Mouse (Mus musculus): ENCODE results near the gene Ccdc30. TPM values are rescaled to one million over a fixed set of nuclear protein-coding genes. Genes with fewer than 3 reads are reported as not detected.

Ccdc30 gene
- polyA plus RNA-seq, 1 experiment: 3.7 TPM

- no peak overlapping the region for H3K27ac ChIP-seq (ENCODE audit: control insufficient read depth, insufficient read depth, low read depth, low read length, poor library complexity)
- TF ChIP-seq POLR2A (IDR thresholded peaks at IDR 0.05; ENCODE audit: borderline replicate concordance, control insufficient read depth, low read depth, low read length): no peak
- no peak for TF ChIP-seq CTCF (IDR thresholded peaks at IDR 0.05; ENCODE audit: control insufficient read depth, insufficient read depth, low read length)
- no peak overlapping the region for H3K4me3 ChIP-seq (replicated peaks; ENCODE audit: control insufficient read depth, low read depth, low read length)
- H3K4me1 ChIP-seq (ENCODE audit: control insufficient read depth, insufficient read depth, low read length): no peaks in the 10 kb centered on the region
- 68% methylated on average over 5 of the region's 5 CpGs for WGBS
Observed at GRCm38 (mm10) chr4:119453128-119453527, 37.8 kb upstream of the Ccdc30 start.

DNA sequence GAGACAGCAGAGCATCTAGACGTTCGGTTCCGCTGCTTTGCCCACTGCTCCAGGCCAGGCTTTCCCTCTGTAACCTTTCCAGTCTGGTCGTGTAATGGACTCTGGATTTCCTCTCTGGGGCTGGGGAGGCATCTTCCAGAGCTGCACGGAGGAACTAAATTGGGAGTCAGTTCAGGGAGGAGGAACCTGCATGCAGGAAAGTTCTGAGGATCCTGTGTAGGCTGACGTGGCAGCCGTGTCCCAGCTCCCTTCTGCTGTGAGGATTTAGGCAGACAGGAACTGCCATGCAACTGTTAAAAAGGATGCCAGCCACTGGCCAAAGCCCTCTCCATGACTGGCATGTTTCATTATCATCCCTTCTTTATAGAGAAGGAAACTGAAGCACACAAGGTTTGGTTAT lies 35.1 kb upstream of the Ccdc30 start:
- TF ChIP-seq POLR2A (IDR thresholded peaks at IDR 0.05; ENCODE audit: borderline replicate concordance, control insufficient read depth, low read depth, low read length): no peak
- TF ChIP-seq CTCF (IDR thresholded peaks at IDR 0.05; ENCODE audit: control insufficient read depth, insufficient read depth, low read length): no peak
- no peak overlapping the region for H3K4me3 ChIP-seq (replicated peaks; ENCODE audit: control insufficient read depth, low read depth, low read length)
- WGBS: 68% methylated on average over 7 of the region's 7 CpGs

DNA sequence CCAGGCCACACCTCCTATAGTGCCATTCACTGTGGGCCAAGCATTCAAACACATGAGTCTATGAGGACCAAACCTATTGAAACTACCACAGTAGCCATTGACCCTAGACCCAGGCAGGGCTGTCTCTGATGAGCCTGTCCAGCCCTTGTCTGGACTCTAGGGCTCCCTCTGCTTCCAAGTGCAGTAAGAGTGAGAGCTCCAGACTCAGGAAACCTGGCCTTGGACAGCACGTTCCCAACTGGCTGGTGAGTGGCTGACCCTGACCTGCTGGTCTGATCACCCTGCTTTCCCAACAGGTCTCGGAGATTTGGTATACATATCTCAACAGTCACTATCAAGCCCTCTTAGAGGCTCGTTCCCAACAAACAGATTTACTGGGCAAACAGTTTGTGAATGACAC lies 32.5 kb upstream of the Ccdc30 start:
- H3K4me3 ChIP-seq (replicated peaks; ENCODE audit: control insufficient read depth, low read depth, low read length): no peak overlapping the region
- no peaks in the 10 kb centered on the region for H3K4me1 ChIP-seq (ENCODE audit: control insufficient read depth, insufficient read depth, low read length)
- no peak overlapping the region for H3K27ac ChIP-seq (ENCODE audit: control insufficient read depth, insufficient read depth, low read depth, low read length, poor library complexity)
- TF ChIP-seq CTCF (IDR thresholded peaks at IDR 0.05; ENCODE audit: control insufficient read depth, insufficient read depth, low read length) (no peak), POLR2A (IDR thresholded peaks at IDR 0.05; ENCODE audit: borderline replicate concordance, control insufficient read depth, low read depth, low read length) (no peak)
- 82% methylated on average over 3 of the region's 3 CpGs for WGBS

More for the DNA sequence above, 35.1 kb upstream of the Ccdc30 start:
- no peak overlapping the region for H3K27ac ChIP-seq (ENCODE audit: control insufficient read depth, insufficient read depth, low read depth, low read length, poor library complexity)
- H3K4me1 ChIP-seq (ENCODE audit: control insufficient read depth, insufficient read depth, low read length): no peaks in the 10 kb centered on the region

DNA sequence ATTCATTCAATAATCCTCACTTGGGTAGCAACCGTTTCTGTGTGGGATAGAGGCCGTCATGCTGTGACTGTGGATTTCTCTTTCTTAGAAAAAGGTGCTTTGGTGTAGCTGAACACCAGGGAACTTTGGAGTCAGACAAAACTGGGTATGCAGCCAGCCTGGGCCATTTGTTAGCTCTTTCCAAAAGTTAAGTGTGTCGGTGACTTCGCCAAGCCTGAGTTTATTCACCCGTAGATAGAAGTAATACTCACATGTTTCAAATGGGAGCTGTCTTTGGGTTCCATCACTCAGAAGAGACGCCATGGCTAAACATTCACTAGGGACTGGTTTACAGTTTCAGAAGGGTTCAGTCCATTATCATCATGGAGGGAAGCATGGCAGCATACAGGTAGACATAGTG lies 31.9 kb upstream of the Ccdc30 start:
- TF ChIP-seq POLR2A (IDR thresholded peaks at IDR 0.05; ENCODE audit: borderline replicate concordance, control insufficient read depth, low read depth, low read length) (no peak), CTCF (IDR thresholded peaks at IDR 0.05; ENCODE audit: control insufficient read depth, insufficient read depth, low read length) (no peak)
- Histone ChIP-seq H3K4me1 (ENCODE audit: control insufficient read depth, insufficient read depth, low read length) (no peaks in the 10 kb centered on the region), H3K27ac (ENCODE audit: control insufficient read depth, insufficient read depth, low read depth, low read length, poor library complexity) (no peak overlapping the region), H3K4me3 (replicated peaks; ENCODE audit: control insufficient read depth, low read depth, low read length) (no peak overlapping the region)
- 87% methylated on average over 6 of the region's 6 CpGs for WGBS

DNA sequence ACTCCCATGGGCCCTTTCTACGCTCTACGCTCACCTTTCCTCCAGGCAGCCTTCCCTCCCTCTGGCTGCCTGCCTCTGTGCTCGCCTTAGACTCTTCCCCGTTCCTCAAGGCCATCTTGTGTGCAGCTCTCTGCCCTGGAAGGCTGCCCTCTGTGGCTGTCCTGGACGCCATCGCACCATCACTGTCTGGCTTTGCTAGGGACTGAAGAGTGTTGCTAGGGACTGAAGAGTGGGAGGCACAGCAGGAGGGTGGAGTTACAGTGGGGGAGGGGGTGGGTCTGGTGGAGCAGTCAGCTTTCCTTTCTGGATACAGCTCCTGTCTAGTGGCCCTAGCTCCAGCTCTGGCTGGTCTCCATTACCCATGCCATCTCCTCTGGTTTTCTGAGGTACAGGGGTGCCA lies 27.2 kb upstream of the Ccdc30 start:
- no peak overlapping the region for H3K4me3 ChIP-seq (replicated peaks; ENCODE audit: control insufficient read depth, low read depth, low read length)
- no peak overlapping the region for H3K27ac ChIP-seq (ENCODE audit: control insufficient read depth, insufficient read depth, low read depth, low read length, poor library complexity)
- H3K4me1 ChIP-seq (ENCODE audit: control insufficient read depth, insufficient read depth, low read length): no peaks in the 10 kb centered on the region
- WGBS: 81% methylated on average over 6 of the region's 6 CpGs
- TF ChIP-seq CTCF (IDR thresholded peaks at IDR 0.05; ENCODE audit: control insufficient read depth, insufficient read depth, low read length) (no peak), POLR2A (IDR thresholded peaks at IDR 0.05; ENCODE audit: borderline replicate concordance, control insufficient read depth, low read depth, low read length) (no peak)

DNA sequence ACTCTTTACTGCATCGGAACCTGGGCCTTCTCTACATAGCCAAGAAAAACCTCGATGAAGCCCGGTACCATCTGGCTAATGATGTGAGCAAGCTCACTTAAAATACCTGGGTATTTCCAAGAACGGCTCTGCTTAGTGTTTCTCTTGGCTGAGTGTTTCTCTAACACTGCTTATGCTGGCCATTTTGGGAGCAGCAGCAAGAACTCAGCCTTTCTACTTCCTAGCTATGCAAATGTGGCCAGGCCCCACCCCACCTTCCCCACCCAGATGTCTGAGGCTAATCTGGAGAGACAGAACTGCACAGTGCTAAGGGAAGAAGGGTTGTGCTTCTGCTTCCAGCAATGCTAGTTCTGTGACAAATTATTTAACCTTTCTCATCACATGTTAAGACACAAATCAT lies 26.5 kb upstream of the Ccdc30 start:
- H3K27ac ChIP-seq (ENCODE audit: control insufficient read depth, insufficient read depth, low read depth, low read length, poor library complexity): no peak overlapping the region
- 89% methylated on average over 4 of the region's 4 CpGs for WGBS
- H3K4me1 ChIP-seq (ENCODE audit: control insufficient read depth, insufficient read depth, low read length): no peaks in the 10 kb centered on the region
- H3K4me3 ChIP-seq (replicated peaks; ENCODE audit: control insufficient read depth, low read depth, low read length): no peak overlapping the region
- TF ChIP-seq POLR2A (IDR thresholded peaks at IDR 0.05; ENCODE audit: borderline replicate concordance, control insufficient read depth, low read depth, low read length) (no peak), CTCF (IDR thresholded peaks at IDR 0.05; ENCODE audit: control insufficient read depth, insufficient read depth, low read length) (no peak)

GRCm38 (mm10) chr4:119437936-119438335 lies 22.6 kb upstream of the Ccdc30 start:
- TF ChIP-seq POLR2A (IDR thresholded peaks at IDR 0.05; ENCODE audit: borderline replicate concordance, control insufficient read depth, low read depth, low read length) (no peak), CTCF (IDR thresholded peaks at IDR 0.05; ENCODE audit: control insufficient read depth, insufficient read depth, low read length) (no peak)
- 85% methylated on average over 2 of the region's 2 CpGs for WGBS

DNA sequence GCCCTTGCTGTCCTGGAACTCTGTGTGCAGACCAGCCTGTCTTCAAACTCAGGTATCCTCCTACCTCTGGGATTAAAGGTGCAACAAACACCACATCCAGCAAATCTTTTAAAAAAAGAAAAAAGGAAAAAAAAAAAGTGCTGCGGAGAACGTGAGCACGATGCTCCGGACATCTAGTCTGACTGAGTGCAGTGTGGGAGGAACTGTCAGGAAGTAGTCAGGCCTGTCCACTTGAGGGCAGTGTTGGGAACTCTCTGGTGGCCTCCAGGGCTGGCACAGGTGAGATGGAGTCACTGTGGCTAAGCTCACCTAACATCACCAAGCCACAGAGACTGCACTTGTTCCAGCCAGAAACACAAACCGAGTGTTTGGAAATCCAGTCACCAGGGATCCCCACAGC lies 15.4 kb upstream of the Ccdc30 start:
- Histone ChIP-seq H3K27ac (ENCODE audit: control insufficient read depth, insufficient read depth, low read depth, low read length, poor library complexity) (no peak overlapping the region), H3K4me3 (replicated peaks; ENCODE audit: control insufficient read depth, low read depth, low read length) (no peak overlapping the region), H3K4me1 (ENCODE audit: control insufficient read depth, insufficient read depth, low read length) (peaks cover 6% of the 10 kb centered on the region)
- WGBS: 27% methylated on average over 5 of the region's 5 CpGs
- TF ChIP-seq CTCF (IDR thresholded peaks at IDR 0.05; ENCODE audit: control insufficient read depth, insufficient read depth, low read length) (peak; percentile 84), POLR2A (IDR thresholded peaks at IDR 0.05; ENCODE audit: borderline replicate concordance, control insufficient read depth, low read depth, low read length) (no peak)

More at GRCm38 (mm10) chr4:119437936-119438335, 22.6 kb upstream of the Ccdc30 start:
- H3K4me3 ChIP-seq (replicated peaks; ENCODE audit: control insufficient read depth, low read depth, low read length): no peak overlapping the region
- H3K4me1 ChIP-seq (ENCODE audit: control insufficient read depth, insufficient read depth, low read length): no peaks in the 10 kb centered on the region
- H3K27ac ChIP-seq (ENCODE audit: control insufficient read depth, insufficient read depth, low read depth, low read length, poor library complexity): no peak overlapping the region

DNA sequence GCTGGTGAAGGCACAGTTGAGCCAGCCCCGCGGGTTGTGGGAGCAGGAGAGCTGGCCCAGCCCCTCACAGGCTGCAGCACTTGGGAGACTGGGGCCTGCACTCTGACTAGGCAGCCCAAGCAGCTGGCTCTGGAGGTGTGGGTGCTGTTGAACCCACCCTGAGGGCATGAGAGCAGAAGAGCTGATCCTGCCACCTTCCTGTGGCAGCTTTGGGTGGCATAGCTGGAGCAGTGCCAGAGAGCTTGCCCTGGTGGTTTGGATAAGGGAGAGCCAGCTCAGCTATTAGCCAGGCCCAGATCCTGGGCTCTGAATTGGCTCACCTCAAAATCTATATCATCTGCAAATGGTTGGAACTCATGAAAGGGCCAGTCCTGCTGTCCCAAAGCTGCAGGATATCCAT lies 12.4 kb upstream of the Ccdc30 start:
- WGBS: 55% methylated on average over 2 of the region's 2 CpGs
- H3K4me3 ChIP-seq (replicated peaks; ENCODE audit: control insufficient read depth, low read depth, low read length): no peak overlapping the region
- H3K4me1 ChIP-seq (ENCODE audit: control insufficient read depth, insufficient read depth, low read length): peaks cover 7% of the 10 kb centered on the region
- TF ChIP-seq CTCF (IDR thresholded peaks at IDR 0.05; ENCODE audit: control insufficient read depth, insufficient read depth, low read length) (no peak), POLR2A (IDR thresholded peaks at IDR 0.05; ENCODE audit: borderline replicate concordance, control insufficient read depth, low read depth, low read length) (peak; percentile 52; the same call in 1 of the 2 replicates)
- peak overlapping the region; percentile 90 for H3K27ac ChIP-seq (ENCODE audit: control insufficient read depth, insufficient read depth, low read depth, low read length, poor library complexity)

All from bone marrow, adult 2 months (tissue).